Mouse (Mus musculus) gastrocnemius, postnatal 36 days (tissue): ENCODE measurements around the gene Gm13304. TPM values are rescaled to one million over a fixed set of nuclear protein-coding genes. Genes with fewer than 3 reads are reported as not detected.
"Not testable (repeated sequence)": the region's sequence is repeated elsewhere in the genome, so short reads cannot be mapped to it uniquely, and the experiment has no call there.

ENCODE experiments used
- DNase-seq, 2 experiments: peaks; one replicate each; pipeline ENCODE4 v3.0.0; 2022
- intact Hi-C: fragments of 180-260 bp; cut with DNase I; formaldehyde crosslinking; loops from one replicate; pipeline ENCODE4 v1.15.1; 2025
- long read RNA-seq, 2 experiments: library from polyadenylated mRNA; stranded (forward); transcript quantifications; one replicate each; pipeline ENCODE4 v2.0.0; 2021
- total RNA-seq, 2 experiments: library from RNA; stranded (reverse); gene quantifications; 2 replicates each; pipeline ENCODE4 v1.2.3; 2021

The Gm13304 gene
- total RNA-seq = 10 to 100 TPM in 1 of 2 experiments, 1 to 10 TPM in 1; 6.7 to 11.9 TPM
- long read RNA-seq, experiment 1 = 0 reads
- long read RNA-seq, experiment 2, partial matches to known transcripts = 0 of 1 reads
- long read RNA-seq, experiment 2, other reads (novel, unspliced or antisense) = 0 of 1 reads

- DNase-seq, intact Hi-C loops: not testable (repeated sequence)
Measured at GRCm38 (mm10) chr4:42114517-42114916, at the start of gene Gm13304. TSS of gene Gm13304 (plus strand) at chr4:42114817.

- DNase-seq, intact Hi-C loops: not testable (repeated sequence)
Measured at GRCm38 (mm10) chr4:42090907-42091306, 23.7 kb upstream of the Gm13304 start, which contains the start of gene Gm3893. TSS of gene Gm3893 (plus strand) at chr4:42091207.

GRCm38 (mm10) chr4:42153136-42153535 lies 38.5 kb downstream of the Gm13304 start, which contains the start of gene Gm13306:
TSS of gene Gm13306 (plus strand) at chr4:42153436.
- intact Hi-C loops, DNase-seq: not testable (repeated sequence)

Other genes with a start within 250 kb of the Gm13304 start
- not detected for gene Gm21541, start 211.2 kb upstream of the Gm13304 start, total RNA-seq
- not detected for gene Gm20878, start 173.2 kb upstream of the Gm13304 start, total RNA-seq
- under 1 TPM in 1 of 2 experiments, not detected in 1; 0.07 TPM for gene Fam205a4, start 148.8 kb upstream of the Gm13304 start, total RNA-seq
- gene Gm21093, start 80.1 kb upstream of the Gm13304 start, total RNA-seq = not detected
- gene Gm3893, start 23.6 kb upstream of the Gm13304 start, total RNA-seq = not detected
- gene Gm13306, start 38.6 kb downstream of the Gm13304 start, total RNA-seq = not detected
- under 1 TPM in 1 of 2 experiments, not detected in 1; 0.74 TPM for gene Gm13305, start 53.8 kb downstream of the Gm13304 start, total RNA-seq
- under 1 TPM; 0.74 to 0.92 TPM for gene Gm10600, start 125.8 kb downstream of the Gm13304 start, total RNA-seq
- gene Ccl21b, start 140.9 kb downstream of the Gm13304 start, total RNA-seq = not detected
- gene Gm21953, start 179.4 kb downstream of the Gm13304 start, total RNA-seq = not detected
- gene Fam205a3, start 203.5 kb downstream of the Gm13304 start, total RNA-seq = not detected